ENCODE assay signal across 30 mouse cellular contexts in genomic region chr1:80202314-80202713, GRCm38 (mm10). TPM values are rescaled to one million over a fixed set of nuclear protein-coding genes. Genes with fewer than 3 reads are reported as not detected.
"Had no signal": no experiment of that assay in that cellular context is flagged by ENCODE, and none has a peak within 500 bp of the region (broad histone marks: within the 10 kb centered on the region; RNA-seq: fewer than 3 reads in every experiment).

No protein-coding gene starts in this region.

- H3K36me3 ChIP-seq: heart, embryonic 13.5 days; hindbrain, embryonic 13.5 days; hindbrain, embryonic 15.5 days; kidney, embryonic 15.5 days; limb, embryonic 13.5 days; limb, embryonic 15.5 days; liver, embryonic 12.5 days had no signal

- DNase-seq: gastrocnemius, adult 2 months; gastrocnemius, postnatal 10 days; gastrocnemius, postnatal 25 days; heart, adult 11 months; heart, adult 2 months; heart, postnatal 14 days; heart, postnatal 36 days; kidney, adult 11 months; kidney, adult 2 months; kidney, adult 9 months; kidney, postnatal 14 days; kidney, postnatal 36 days; layer of hippocampus, postnatal 36 days; left cerebral cortex, postnatal 4 days had no signal

- H3K9ac ChIP-seq: heart, embryonic 13.5 days; heart, embryonic 15.5 days; hindbrain, embryonic 13.5 days; hindbrain, embryonic 15.5 days; kidney, embryonic 15.5 days; limb, embryonic 13.5 days; limb, embryonic 15.5 days; liver, embryonic 12.5 days; liver, embryonic 14.5 days had no signal

- H3K27me3 ChIP-seq: heart, embryonic 13.5 days; heart, embryonic 15.5 days; hindbrain, embryonic 13.5 days; hindbrain, embryonic 15.5 days; kidney, embryonic 15.5 days; limb, embryonic 13.5 days; limb, embryonic 15.5 days; liver, embryonic 12.5 days had no signal

- ATAC-seq: hindbrain, postnatal 0 days; intestine, embryonic 16.5 days; liver, embryonic 12.5 days had no signal

- H3K4me2 ChIP-seq: heart, embryonic 11.5 days; heart, embryonic 13.5 days; heart, embryonic 15.5 days; hindbrain, embryonic 13.5 days; hindbrain, embryonic 15.5 days; kidney, embryonic 15.5 days; limb, embryonic 13.5 days; limb, embryonic 15.5 days; liver, embryonic 12.5 days had no signal

- H3K4me3 ChIP-seq: gastrocnemius, adult 2 months; heart, adult 2 months; heart, embryonic 13.5 days; heart, embryonic 15.5 days; hindbrain, embryonic 13.5 days; hindbrain, embryonic 15.5 days; kidney, embryonic 15.5 days; layer of hippocampus, adult 2 months; limb, embryonic 13.5 days; limb, embryonic 15.5 days; liver, embryonic 12.5 days had no signal

- H3K9me3 ChIP-seq: heart, embryonic 13.5 days; heart, embryonic 15.5 days; hindbrain, embryonic 13.5 days; hindbrain, embryonic 15.5 days; kidney, embryonic 15.5 days; limb, embryonic 13.5 days; limb, embryonic 15.5 days; liver, embryonic 12.5 days had no signal

- H3K27ac ChIP-seq: gastrocnemius, adult 2 months; heart, adult 2 months; heart, embryonic 13.5 days; heart, embryonic 15.5 days; hindbrain, embryonic 13.5 days; hindbrain, embryonic 15.5 days; hindbrain, postnatal 0 days; kidney, embryonic 15.5 days; kidney, postnatal 0 days; layer of hippocampus, adult 2 months; limb, embryonic 13.5 days; limb, embryonic 15.5 days; liver, embryonic 12.5 days; liver, embryonic 14.5 days had no signal

- H3K4me1 ChIP-seq: hindbrain, embryonic 13.5 days; hindbrain, embryonic 15.5 days; kidney, embryonic 15.5 days; limb, embryonic 13.5 days; limb, embryonic 15.5 days; liver, embryonic 12.5 days had no signal

RNA-seq across cellular contexts. Expression of gene Fam124b, which starts 16.0 kb away (rescaled TPM):
- total RNA-seq: hematopoietic stem cell, adult 5-6 weeks; liver, adult 2 months had no signal
- polyA plus RNA-seq: liver, adult 2 months; liver, embryonic 12.5 days; liver, embryonic 14.5 days had no signal
